Comparison of ENCODE assay signal across 9 mouse cellular contexts in the genomic region with DNA sequence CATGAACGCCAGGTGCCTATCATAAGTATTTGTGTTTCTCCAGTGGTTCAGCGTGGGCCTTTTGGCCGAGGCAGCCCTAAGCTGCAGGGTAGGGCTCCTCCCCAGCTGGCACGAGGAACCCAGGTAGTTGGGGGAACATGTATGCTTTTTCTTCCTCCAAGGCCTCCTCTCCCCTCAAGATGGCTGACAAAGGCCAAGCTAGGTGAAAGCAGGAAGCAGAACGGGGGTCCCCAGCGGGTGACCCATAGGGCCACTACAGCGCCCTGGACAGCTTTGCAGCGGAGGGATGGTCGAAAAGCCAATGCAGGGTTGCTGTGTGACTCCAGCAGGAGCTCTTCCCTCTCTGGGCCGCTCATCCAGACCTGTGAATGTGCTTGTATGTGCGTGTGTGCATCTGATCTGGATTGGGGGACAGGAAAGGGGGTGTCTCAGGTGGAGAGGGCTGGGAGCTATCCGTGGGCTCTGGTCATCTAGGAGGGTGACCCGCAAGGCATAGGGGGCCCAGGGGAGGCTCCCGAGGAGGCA. TPM values are rescaled to one million over a fixed set of nuclear protein-coding genes. Genes with fewer than 3 reads are reported as not detected.
DNase-seq lines count a peak whose midpoint lies in the region; ATAC-seq and TF ChIP-seq lines count a peak whose summit lies in the region.
"Had no signal": no experiment of that assay in that cellular context is flagged by ENCODE, and none has a peak within 500 bp of the region (broad histone marks: within the 10 kb centered on the region; RNA-seq: fewer than 3 reads in every experiment).

No protein-coding gene starts in this region.

- H3K36me3 ChIP-seq in liver, embryonic 12.5 days: no peaks in the 10 kb centered on the region
- no peaks in the 10 kb centered on the region for H3K36me3 ChIP-seq in stomach, postnatal 0 days (ENCODE audit: control insufficient read depth, insufficient read depth, low read length)

- intact Hi-C loops in left cerebral cortex, postnatal 4 days (cut with DNase I): no loop called here

- peak overlapping the region; percentile 98 for H3K4me2 ChIP-seq in liver, embryonic 12.5 days
- H3K4me2 ChIP-seq in stomach, postnatal 0 days (replicated peaks; ENCODE audit: low read depth): peak overlapping the region; percentile 98

- no peak for ATAC-seq in liver, embryonic 12.5 days
- no peak for ATAC-seq in stomach, postnatal 0 days (ENCODE audit: low FRiP score, low TSS enrichment)

- H3K4me3 ChIP-seq in liver, embryonic 12.5 days: peak overlapping the region; percentile 78
- peak overlapping the region; percentile 74 for H3K4me3 ChIP-seq in stomach, postnatal 0 days (ENCODE audit: low read depth, low read length)

- TF ChIP-seq CTCF in stomach, postnatal 0 days (IDR thresholded peaks at IDR 0.05; ENCODE audit: low read depth): no peak

- peaks cover 26% of the 10 kb centered on the region for H3K4me1 ChIP-seq in liver, embryonic 12.5 days
- no peaks in the 10 kb centered on the region; the same call in 1 of the 2 replicates for H3K4me1 ChIP-seq in stomach, postnatal 0 days (replicated peaks; ENCODE audit: control insufficient read depth, insufficient read depth)

- no peak for TF ChIP-seq EP300 in stomach, postnatal 0 days (optimal IDR thresholded peaks at IDR 0.05)

- peaks cover 27% of the 10 kb centered on the region for H3K27me3 ChIP-seq in liver, embryonic 12.5 days (replicated peaks)
- no peaks in the 10 kb centered on the region for H3K27me3 ChIP-seq in stomach, postnatal 0 days (ENCODE audit: control insufficient read depth, insufficient read depth, low read length)

- no peaks in the 10 kb centered on the region for H3K9me3 ChIP-seq in liver, embryonic 12.5 days (replicated peaks)
- H3K9me3 ChIP-seq in stomach, postnatal 0 days (ENCODE audit: control insufficient read depth, low read length): no peaks in the 10 kb centered on the region

- DNase-seq in cerebellum, postnatal 36 days: peak; percentile 8 to 10
- no peak for DNase-seq in cerebellum, postnatal 25 days
- peak; percentile 9 for DNase-seq in thymus, postnatal 25 days
- no peak for DNase-seq in thymus, adult 18-20 months
- DNase-seq in stomach, postnatal 0 days (ENCODE audit: low spot score): peak; percentile 17
- no peak for DNase-seq in left cerebral cortex, postnatal 4 days
- DNase-seq in embryo, embryonic 10.5 days (ENCODE audit: low spot score): no peak

- peak overlapping the region; percentile 80 for H3K9ac ChIP-seq in liver, embryonic 12.5 days
- peak overlapping the region; percentile 77 for H3K9ac ChIP-seq in stomach, postnatal 0 days (ENCODE audit: low read length)

- WGBS in liver, embryonic 12.5 days (ENCODE audit: insufficient replicate concordance): 26% methylated on average over 14 of the region's 14 CpGs
- WGBS in stomach, postnatal 0 days: 24% methylated on average over 13 of the region's 14 CpGs

- no peak overlapping the region; the same call in 1 of the 2 replicates for H3K27ac ChIP-seq in liver, embryonic 12.5 days
- H3K27ac ChIP-seq in stomach, postnatal 0 days (replicated peaks): no peak overlapping the region

RNA-seq across cellular contexts. Expression of a gene that starts 0.4 kb away (rescaled TPM):
- polyA plus RNA-seq in liver, embryonic 12.5 days (2016; fragmentation: Nextera tagmentation; extraction: Ambion mirVana): 16.6 and 17.1 TPM in 2 replicates
- polyA plus RNA-seq in stomach, postnatal 0 days (2015; fragmentation: Nextera tagmentation; extraction: Ambion mirVana): 2.6 and 3.0 TPM in 2 replicates
- total RNA-seq in left cerebral cortex, postnatal 4 days (2021): 1 to 10 TPM; 2.8 to 4.0 TPM

RNA-seq across cellular contexts. Expression of a gene that starts 16.3 kb away (rescaled TPM):
- polyA plus RNA-seq in liver, embryonic 12.5 days (2016; fragmentation: Nextera tagmentation; extraction: Ambion mirVana): 44.0 and 45.7 TPM in 2 replicates
- 68.1 and 70.1 TPM in 2 replicates for polyA plus RNA-seq in stomach, postnatal 0 days (2015; fragmentation: Nextera tagmentation; extraction: Ambion mirVana)
- 10 to 100 TPM; 48.2 to 50.9 TPM for total RNA-seq in left cerebral cortex, postnatal 4 days (2021)

RNA-seq across cellular contexts. Expression of a gene that starts 47.6 kb away (rescaled TPM):
- polyA plus RNA-seq in liver, embryonic 12.5 days (2016; fragmentation: Nextera tagmentation; extraction: Ambion mirVana): 0.42 and 0.58 TPM in 2 replicates
- polyA plus RNA-seq in stomach, postnatal 0 days (2015; fragmentation: Nextera tagmentation; extraction: Ambion mirVana): not detected in 2 replicates
- not detected for total RNA-seq in left cerebral cortex, postnatal 4 days (2021)
- polyA plus RNA-seq: large intestine, adult 2 months had no signal

Comparison
In these comparisons a context has a peak if more than half of its experiments do, and no peak if none do; other contexts are left out.
1. DNase-seq: peak in cerebellum, postnatal 36 days (2 of 2), thymus, postnatal 25 days (single experiment) and stomach, postnatal 0 days (single experiment); none in cerebellum, postnatal 25 days (0 of 2), thymus, adult 18-20 months (0 of 2), left cerebral cortex, postnatal 4 days (single experiment) and embryo, embryonic 10.5 days (single experiment).